Mouse (Mus musculus) spleen, adult 2 months (tissue): ENCODE measurements around the gene Pcdh15. TPM values are rescaled to one million over a fixed set of nuclear protein-coding genes. Genes with fewer than 3 reads are reported as not detected.

Experiments used
- DNase-seq, 2 experiments: peaks; one replicate each; pipeline versions ENCODE4 v3.0.0 to v3.0.0-alpha.2; 2012 to 2021; ENCODE audit warnings: low spot score in 2 of 2, low read depth in 1 of 2
- H3K27ac ChIP-seq: fragments of 200-500 bp; 2 replicates; pipeline ENCODE4 v1.5.1; 2012; ENCODE audit warnings: low read length, inconsistent platforms; ENCODE audit not compliant: insufficient read depth
- H3K27me3 ChIP-seq: fragments of 200-500 bp; 2 replicates; pipeline ENCODE4 v1.6.1; 2012; ENCODE audit warnings: mild to moderate bottlenecking, moderate library complexity, low read length, inconsistent platforms; ENCODE audit not compliant: control insufficient read depth, insufficient read depth
- H3K36me3 ChIP-seq: fragments of 200-500 bp; 2 replicates; pipeline ENCODE4 v1.6.1; 2012; ENCODE audit warnings: mild to moderate bottlenecking, low read length, inconsistent platforms; ENCODE audit not compliant: control insufficient read depth, insufficient read depth
- H3K4me1 ChIP-seq: fragments of 200-500 bp; 2 replicates; pipeline ENCODE4 v1.6.1; 2011; ENCODE audit warnings: inconsistent platforms; ENCODE audit not compliant: control insufficient read depth, insufficient read depth, insufficient read length
- H3K4me3 ChIP-seq: fragments of 200-500 bp; 2 replicates; pipeline ENCODE4 v1.5.1; 2011; ENCODE audit warnings: mild to moderate bottlenecking, inconsistent platforms; ENCODE audit not compliant: insufficient read depth, insufficient read length; ENCODE audit errors: extremely low read depth
- CTCF ChIP-seq: fragments of 200-500 bp; IDR thresholded peaks from 2 replicates; pipeline ENCODE4 v1.5.1; 2011; ENCODE audit warnings: mild to moderate bottlenecking, inconsistent platforms; ENCODE audit not compliant: insufficient read depth, insufficient read length, insufficient replicate concordance; ENCODE audit errors: extremely low read depth
- POLR2A ChIP-seq: fragments of 200-500 bp; IDR thresholded peaks from 2 replicates; pipeline ENCODE4 v1.6.1; 2011; ENCODE audit warnings: low read depth, low read length, inconsistent platforms
- WGBS: fragments of 180-500 bp; shearing (Covaris S2); methylation state at CpG from one replicate; pipeline ENCODE4 v1.1.7; 2018; 5-methylcytosine and 5-hydroxymethylcytosine counted together
- polyA plus RNA-seq: library from polyadenylated mRNA; depleted of rRNA; stranded (reverse); fragments of >200 nt; gene quantifications from 2 replicates; pipeline ENCODE4 v1.2.3, GENCODE M21; 2012

The Pcdh15 gene
- polyA plus RNA-seq, 1 experiment: 0.51 TPM

GRCm38 (mm10) chr10:73564216-73564615 lies 465.1 kb downstream of the Pcdh15 start:
- H3K36me3 ChIP-seq: no peaks in the 10 kb centered on the region
- H3K27me3 ChIP-seq: no peaks in the 10 kb centered on the region

DNA sequence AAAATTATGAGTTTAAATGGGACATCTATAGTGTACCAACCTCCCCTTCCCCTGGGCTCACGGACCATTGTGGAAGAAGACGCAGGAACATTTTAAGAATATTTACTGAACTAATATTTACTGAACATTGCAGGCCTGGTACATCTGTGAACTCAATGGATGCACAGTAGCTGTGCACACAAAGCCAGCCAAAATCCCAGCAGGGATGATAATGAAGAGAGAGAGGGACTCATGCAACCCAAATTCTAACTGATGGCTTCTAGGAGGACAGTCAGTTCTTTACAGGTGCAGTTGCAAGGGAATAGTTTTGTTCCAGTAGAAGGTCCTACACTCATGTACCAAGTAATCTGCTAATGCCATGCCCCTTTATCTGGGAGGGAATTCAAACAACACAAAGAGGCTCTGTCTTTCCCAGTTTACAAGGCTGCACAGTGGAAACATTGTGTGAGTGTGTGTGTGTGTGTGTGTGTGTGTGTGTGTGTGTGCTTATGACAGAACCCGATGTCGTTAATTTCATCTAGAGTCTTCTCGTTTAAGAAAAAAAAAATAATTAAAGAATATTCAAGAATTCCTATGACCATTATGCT lies 475.7 kb downstream of the Pcdh15 start:
- no peak for TF ChIP-seq POLR2A
- TF ChIP-seq CTCF: no peak
- H3K27ac ChIP-seq: no peak overlapping the region
- H3K36me3 ChIP-seq: no peaks in the 10 kb centered on the region
- DNase-seq: no peak
- no peaks in the 10 kb centered on the region for H3K4me1 ChIP-seq
- no peaks in the 10 kb centered on the region for H3K27me3 ChIP-seq
- 93% methylated on average over 5 of the region's 5 CpGs for WGBS
- H3K4me3 ChIP-seq: no peak overlapping the region

More at GRCm38 (mm10) chr10:73564216-73564615, 465.1 kb downstream of the Pcdh15 start:
- 71% methylated on average over 7 of the region's 7 CpGs for WGBS
- DNase-seq: no peak
- Histone ChIP-seq H3K27ac (no peak overlapping the region), H3K4me1 (no peaks in the 10 kb centered on the region), H3K4me3 (no peak overlapping the region)
- TF ChIP-seq POLR2A (no peak), CTCF (no peak)

GRCm38 (mm10) chr10:73667501-73667900 lies 568.4 kb downstream of the Pcdh15 start:
- Histone ChIP-seq H3K27me3 (no peaks in the 10 kb centered on the region), H3K36me3 (no peaks in the 10 kb centered on the region), H3K4me1 (no peaks in the 10 kb centered on the region), H3K4me3 (no peak overlapping the region), H3K27ac (no peak overlapping the region)
- 92% methylated on average over 1 of the region's 1 CpGs for WGBS
- no peak for DNase-seq
- TF ChIP-seq CTCF: no peak
- no peak for TF ChIP-seq POLR2A

- H3K27ac ChIP-seq: no peak overlapping the region
- no peaks in the 10 kb centered on the region for H3K4me1 ChIP-seq
- WGBS: 76% methylated on average over 5 of the region's 5 CpGs
- no peaks in the 10 kb centered on the region for H3K27me3 ChIP-seq
- TF ChIP-seq CTCF (no peak), POLR2A (no peak)
- no peak for DNase-seq
- no peaks in the 10 kb centered on the region for H3K36me3 ChIP-seq
- H3K4me3 ChIP-seq: no peak overlapping the region
These were observed 601.6 kb downstream of the Pcdh15 start for GRCm38 (mm10) chr10:73700519-73701286.

- no peak overlapping the region for H3K27ac ChIP-seq
- DNase-seq: no peak
- no peaks in the 10 kb centered on the region for H3K36me3 ChIP-seq
- H3K27me3 ChIP-seq: no peaks in the 10 kb centered on the region
- H3K4me3 ChIP-seq: no peak overlapping the region
- TF ChIP-seq POLR2A (no peak), CTCF (no peak)
- H3K4me1 ChIP-seq: no peaks in the 10 kb centered on the region
- 76% methylated on average over 7 of the region's 7 CpGs for WGBS
These were observed 626.6 kb downstream of the Pcdh15 start for GRCm38 (mm10) chr10:73725566-73726240.

GRCm38 (mm10) chr10:73733246-73733645 lies 634.1 kb downstream of the Pcdh15 start:
- no peak overlapping the region for H3K4me3 ChIP-seq
- H3K36me3 ChIP-seq: no peaks in the 10 kb centered on the region
- WGBS: 88% methylated on average over 7 of the region's 7 CpGs
- no peak for TF ChIP-seq CTCF
- no peak for TF ChIP-seq POLR2A
- H3K4me1 ChIP-seq: no peaks in the 10 kb centered on the region
- no peaks in the 10 kb centered on the region for H3K27me3 ChIP-seq
- H3K27ac ChIP-seq: no peak overlapping the region
- DNase-seq: no peak
